Mouse (Mus musculus) neural tube, embryonic 11.5 days (tissue): ENCODE measurements at regions not wholly inside any gene's neighbourhood (a gene's known extent, or its start where the extent isn't known, plus 50 kb on each side); places are given as distances from the start of the nearest gene placed in this dataset.
"Not testable (repeated sequence)": the region's sequence is repeated elsewhere in the genome, so short reads cannot be mapped to it uniquely, and the experiment has no call there.

Experiments
- ATAC-seq: fragments of 200-750 bp; cut with Nextera tagmentation; 2 replicates; pipeline ENCODE4 v1.8.0; 2017; ENCODE audit warnings: moderate number of reproducible peaks, mild to moderate bottlenecking, moderate TSS enrichment, moderate library complexity; ENCODE audit not compliant: insufficient read depth, low FRiP score, low TSS enrichment
- DNase-seq: peaks from one replicate; pipeline ENCODE4 v3.0.0-alpha.2; 2015; ENCODE audit warnings: low spot score
- H3K27ac ChIP-seq: fragments of 300-500 bp; sonication (generic); 2 replicates; pipeline ENCODE4 v1.5.1; 2014; ENCODE audit warnings: low read depth, mild to moderate bottlenecking, low read length
- H3K27me3 ChIP-seq: fragments of 300-500 bp; sonication (generic); 2 replicates; pipeline ENCODE4 v1.6.1; 2014; ENCODE audit warnings: mild to moderate bottlenecking, low read length, mixed read lengths; ENCODE audit not compliant: control insufficient read depth, insufficient read depth
- H3K36me3 ChIP-seq: fragments of 300-500 bp; sonication (generic); 2 replicates; pipeline ENCODE4 v1.6.1; 2014; ENCODE audit warnings: mild to moderate bottlenecking, low read length, moderate library complexity, mixed read lengths; ENCODE audit not compliant: control insufficient read depth, insufficient read depth
- H3K4me1 ChIP-seq: fragments of 300-500 bp; sonication (generic); 2 replicates; pipeline ENCODE4 v1.6.1; 2014; ENCODE audit warnings: low read length, mixed read lengths; ENCODE audit not compliant: control insufficient read depth, insufficient read depth
- H3K4me2 ChIP-seq: fragments of 300-500 bp; sonication (generic); 2 replicates; pipeline ENCODE4 v1.6.1; 2014; ENCODE audit warnings: low read depth, mild to moderate bottlenecking, moderate library complexity
- H3K4me3 ChIP-seq: fragments of 300-500 bp; sonication (generic); 2 replicates; pipeline ENCODE4 v1.5.1; 2014; ENCODE audit warnings: low read depth, low read length
- H3K9ac ChIP-seq: fragments of 300-500 bp; sonication (generic); 2 replicates; pipeline ENCODE4 v1.6.1; 2014; ENCODE audit warnings: mild to moderate bottlenecking, low read length
- H3K9me3 ChIP-seq: fragments of 300-500 bp; sonication (generic); 2 replicates; pipeline ENCODE4 v1.6.1; 2016; ENCODE audit warnings: low read length; ENCODE audit not compliant: control insufficient read depth
- WGBS: fragments of 180-500 bp; shearing (Covaris S2); extraction: QIAGEN DNeasy Blood & Tissue Kit; methylation state at CpG from one replicate; pipeline ENCODE4 v1.1.7; 2014; 5-methylcytosine and 5-hydroxymethylcytosine counted together

- DNase-seq (no peak), ATAC-seq (no peak)
- H3K27me3 ChIP-seq, result no peaks in the 10 kb centered on the region
- H3K4me3 ChIP-seq, result no peak overlapping the region
- no peak overlapping the region for H3K27ac ChIP-seq
- H3K9ac ChIP-seq, result no peak overlapping the region
- no peak overlapping the region for H3K4me2 ChIP-seq
- no peaks in the 10 kb centered on the region for H3K9me3 ChIP-seq
- no peaks in the 10 kb centered on the region for H3K4me1 ChIP-seq
- H3K36me3 ChIP-seq, result no peaks in the 10 kb centered on the region
Observed at GRCm38 (mm10) chr1:7671566-7671965, 2863.9 kb downstream of the Gm37988 start.

GRCm38 (mm10) chr1:7709206-7709605, 2901.5 kb downstream of the Gm37988 start:
- 92% methylated on average over 5 of the region's 6 CpGs for WGBS
- not testable (repeated sequence) for H3K27me3 ChIP-seq, H3K9ac ChIP-seq, DNase-seq, H3K9me3 ChIP-seq, H3K27ac ChIP-seq, H3K4me1 ChIP-seq, H3K4me2 ChIP-seq, H3K36me3 ChIP-seq, ATAC-seq, H3K4me3 ChIP-seq

GRCm38 (mm10) chr1:7732725-7733124, 2925.0 kb downstream of the Gm37988 start:
- DNase-seq (no peak), ATAC-seq (no peak)
- 40% methylated on average over 1 of the region's 1 CpGs for WGBS
- Histone ChIP-seq H3K36me3 (no peaks in the 10 kb centered on the region), H3K4me1 (no peaks in the 10 kb centered on the region), H3K9me3 (no peaks in the 10 kb centered on the region), H3K27me3 (no peaks in the 10 kb centered on the region), H3K27ac (no peak overlapping the region), H3K4me3 (no peak overlapping the region), H3K4me2 (no peak overlapping the region), H3K9ac (no peak overlapping the region)

- no peak for ATAC-seq
- Histone ChIP-seq H3K4me3 (no peak overlapping the region), H3K4me1 (no peaks in the 10 kb centered on the region), H3K4me2 (no peak overlapping the region), H3K27ac (no peak overlapping the region), H3K9me3 (no peaks in the 10 kb centered on the region), H3K36me3 (no peaks in the 10 kb centered on the region), H3K27me3 (no peaks in the 10 kb centered on the region), H3K9ac (no peak overlapping the region)
- 91% methylated on average over 4 of the region's 4 CpGs for WGBS
- DNase-seq, result no peak
Observed at GRCm38 (mm10) chr1:7737331-7737730, 2929.6 kb downstream of the Gm37988 start.

GRCm38 (mm10) chr1:7745887-7746286, 2938.2 kb downstream of the Gm37988 start:
- ATAC-seq, result no peak
- H3K4me1 ChIP-seq, result no peaks in the 10 kb centered on the region
- no peak overlapping the region for H3K4me3 ChIP-seq
- 84% methylated on average over 5 of the region's 5 CpGs for WGBS
- no peaks in the 10 kb centered on the region for H3K36me3 ChIP-seq
- no peak overlapping the region for H3K9ac ChIP-seq
- H3K4me2 ChIP-seq, result no peak overlapping the region
- no peaks in the 10 kb centered on the region for H3K9me3 ChIP-seq
- no peaks in the 10 kb centered on the region for H3K27me3 ChIP-seq
- DNase-seq, result no peak
- H3K27ac ChIP-seq, result no peak overlapping the region

- no peak for ATAC-seq
- H3K9me3 ChIP-seq, result no peaks in the 10 kb centered on the region
- H3K9ac ChIP-seq, result no peak overlapping the region
- no peak for DNase-seq
- WGBS, result 21% methylated on average over 1 of the region's 1 CpGs
- H3K27me3 ChIP-seq, result no peaks in the 10 kb centered on the region
- no peak overlapping the region for H3K27ac ChIP-seq
- peaks cover 4% of the 10 kb centered on the region; the same call in 1 of the 2 replicates for H3K4me1 ChIP-seq
- H3K36me3 ChIP-seq, result no peaks in the 10 kb centered on the region
- H3K4me3 ChIP-seq, result no peak overlapping the region
- no peak overlapping the region for H3K4me2 ChIP-seq
Observed at GRCm38 (mm10) chr1:7776720-7777119, 2969.0 kb downstream of the Gm37988 start.

GRCm38 (mm10) chr1:7777191-7778044, 2969.7 kb downstream of the Gm37988 start:
- no peak overlapping the region for H3K4me2 ChIP-seq

GRCm38 (mm10) chr1:7778045-7778565, 2970.4 kb downstream of the Gm37988 start:
- not testable (repeated sequence) for H3K4me1 ChIP-seq, H3K27ac ChIP-seq, ATAC-seq, H3K4me3 ChIP-seq, H3K9me3 ChIP-seq, H3K9ac ChIP-seq, H3K4me2 ChIP-seq, H3K27me3 ChIP-seq, H3K36me3 ChIP-seq
- WGBS, result 8% methylated on average over 5 of the region's 5 CpGs
- peak; percentile 34 for DNase-seq

More at GRCm38 (mm10) chr1:7777191-7778044, 2969.7 kb downstream of the Gm37988 start:
- Histone ChIP-seq H3K9ac (no peak overlapping the region), H3K27me3 (no peaks in the 10 kb centered on the region), H3K9me3 (no peaks in the 10 kb centered on the region), H3K36me3 (no peaks in the 10 kb centered on the region), H3K4me3 (no peak overlapping the region), H3K4me1 (peaks cover 4% of the 10 kb centered on the region; the same call in 1 of the 2 replicates), H3K27ac (no peak overlapping the region)
- 6% methylated on average over 11 of the region's 11 CpGs for WGBS
- peak; percentile 57; the same call in 1 of the 2 replicates for ATAC-seq
- peak; percentile 66 for DNase-seq

- H3K27me3 ChIP-seq, result no peaks in the 10 kb centered on the region
- H3K9ac ChIP-seq, result no peak overlapping the region
- WGBS, result 61% methylated on average over 2 of the region's 2 CpGs
- H3K9me3 ChIP-seq, result no peaks in the 10 kb centered on the region
- H3K27ac ChIP-seq, result no peak overlapping the region
- no peak overlapping the region for H3K4me2 ChIP-seq
- DNase-seq (peak; percentile 11), ATAC-seq (0 out of 2 replicates have a peak, but pooled peaks have one; percentile 29)
- no peaks in the 10 kb centered on the region for H3K36me3 ChIP-seq
- no peak overlapping the region for H3K4me3 ChIP-seq
- H3K4me1 ChIP-seq, result peaks cover 4% of the 10 kb centered on the region; the same call in 1 of the 2 replicates
Observed at GRCm38 (mm10) chr1:7778657-7779056, 2971.0 kb downstream of the Gm37988 start.
